Mouse (Mus musculus) heart, postnatal 14 days (tissue): ENCODE measurements around the gene Ppt2. TPM values are rescaled to one million over a fixed set of nuclear protein-coding genes. Genes with fewer than 3 reads are reported as not detected.

Experiments
- DNase-seq, 2 experiments: peaks; one replicate each; pipeline ENCODE4 v3.0.0; 2021 to 2022
- intact Hi-C: fragments of 180-260 bp; cut with DNase I; formaldehyde crosslinking; loops from one replicate; pipeline ENCODE4 v1.15.1; 2025
- long read RNA-seq, 2 experiments: library from polyadenylated mRNA; stranded (forward); transcript quantifications; one replicate each; pipeline ENCODE4 v2.0.0; 2021
- total RNA-seq, 2 experiments: library from RNA; stranded (reverse); gene quantifications; 2 replicates each; pipeline ENCODE4 v1.2.3; 2021

Gene Ppt2
- 10 to 100 TPM; 42.6 to 43.2 TPM for total RNA-seq
- long read RNA-seq, experiment 1, transcript Ppt2-209 (9 exons, 1,710 nt), result major isoform, 13 of 48 reads
- long read RNA-seq, experiment 1, partial matches to known transcripts, result 0 of 48 reads
- long read RNA-seq, experiment 1, other reads (novel, unspliced or antisense), result 33 of 48 reads
- long read RNA-seq, experiment 2, transcript Ppt2-209 (9 exons, 1,710 nt), result major isoform, 8 of 37 reads
- long read RNA-seq, experiment 2, partial matches to known transcripts, result 1 of 37 reads
- long read RNA-seq, experiment 2, other reads (novel, unspliced or antisense), result 26 of 37 reads

DNA sequence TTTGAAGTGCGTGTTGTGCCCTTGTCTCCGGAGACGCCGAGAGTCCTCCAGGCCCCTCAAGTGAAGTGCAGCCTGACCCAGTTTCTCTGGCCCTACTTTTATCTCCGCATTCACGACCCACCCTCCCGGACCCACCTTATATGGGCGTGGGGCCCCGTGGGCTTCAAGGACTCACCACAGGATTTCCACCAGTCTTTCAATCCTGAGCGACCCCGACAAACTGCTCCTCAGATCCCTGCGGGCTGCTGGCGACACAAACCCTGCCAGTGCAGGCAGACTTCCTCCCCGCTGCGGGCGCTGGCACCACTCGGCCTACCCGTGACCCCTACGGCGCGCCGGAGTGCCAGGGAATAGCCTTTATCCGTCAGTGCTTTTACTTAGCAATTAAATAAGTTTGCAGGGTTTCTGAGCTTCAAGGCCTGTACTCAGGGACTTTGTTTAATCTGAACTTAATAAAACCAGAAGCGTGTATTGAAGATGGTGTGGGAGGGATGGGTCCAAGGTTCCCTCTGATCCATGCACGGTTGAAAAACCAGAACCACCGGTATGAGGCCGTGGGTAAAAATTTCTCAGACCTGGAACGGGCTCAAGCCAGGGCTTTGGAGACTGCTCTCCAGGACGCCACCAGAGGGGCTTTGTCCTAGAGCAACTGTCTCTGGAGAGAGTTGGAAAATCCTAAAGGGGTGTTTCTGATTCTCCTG is at the start of gene Ppt2:
TSS of gene Ppt2 (minus strand) at position 568 of the 701 bp plus-strand sequence.
- peak; percentile 64 to 67 for DNase-seq
- intact Hi-C loops, result loop anchor here (2.0 to 10.0 kb wide), 2 partner anchors 15 to 87 kb away; no protein-coding TSS in a partner anchor

DNA sequence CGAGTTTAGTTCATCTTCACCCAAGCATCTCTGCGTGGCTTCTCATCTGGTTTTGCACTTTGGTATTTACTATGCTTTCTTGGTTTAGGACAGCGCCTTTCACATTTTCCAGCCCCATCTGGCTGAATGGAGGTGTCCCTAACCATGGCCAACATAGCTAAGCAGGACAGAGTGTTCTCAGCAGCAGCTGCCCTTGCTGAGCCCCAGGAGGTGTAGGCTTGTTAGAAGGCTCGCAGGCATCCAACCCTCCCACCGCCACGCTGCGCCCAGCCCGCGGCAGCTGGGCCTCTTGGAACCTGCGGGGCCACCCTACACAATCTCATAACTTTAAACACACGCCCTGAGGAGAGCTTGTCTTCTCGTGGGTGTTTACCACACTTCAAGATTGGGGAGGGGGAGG is 48.4 kb upstream of the Ppt2 start:
- DNase-seq, result no peak
- intact Hi-C loops, result no loop called here

DNA sequence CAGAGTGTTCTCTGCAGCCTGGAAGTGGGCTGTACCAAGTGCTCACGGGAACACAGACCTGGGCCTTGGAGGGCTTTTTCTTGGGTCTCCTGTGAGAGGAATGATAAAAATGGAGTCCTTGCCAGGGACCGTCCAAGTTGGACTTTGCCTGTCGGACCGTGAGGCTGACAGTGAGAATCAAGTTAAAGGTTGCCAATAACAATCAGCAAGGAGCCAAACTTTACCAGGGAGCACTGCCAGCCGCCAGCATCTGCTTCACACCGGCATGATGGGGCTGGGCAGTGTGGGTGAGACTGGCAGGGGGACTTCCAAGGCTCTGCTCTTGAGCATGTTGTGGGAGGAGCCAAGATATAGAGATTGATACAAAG is 47.8 kb upstream of the Ppt2 start:
- intact Hi-C loops, result no loop called here
- DNase-seq, result no peak

DNA sequence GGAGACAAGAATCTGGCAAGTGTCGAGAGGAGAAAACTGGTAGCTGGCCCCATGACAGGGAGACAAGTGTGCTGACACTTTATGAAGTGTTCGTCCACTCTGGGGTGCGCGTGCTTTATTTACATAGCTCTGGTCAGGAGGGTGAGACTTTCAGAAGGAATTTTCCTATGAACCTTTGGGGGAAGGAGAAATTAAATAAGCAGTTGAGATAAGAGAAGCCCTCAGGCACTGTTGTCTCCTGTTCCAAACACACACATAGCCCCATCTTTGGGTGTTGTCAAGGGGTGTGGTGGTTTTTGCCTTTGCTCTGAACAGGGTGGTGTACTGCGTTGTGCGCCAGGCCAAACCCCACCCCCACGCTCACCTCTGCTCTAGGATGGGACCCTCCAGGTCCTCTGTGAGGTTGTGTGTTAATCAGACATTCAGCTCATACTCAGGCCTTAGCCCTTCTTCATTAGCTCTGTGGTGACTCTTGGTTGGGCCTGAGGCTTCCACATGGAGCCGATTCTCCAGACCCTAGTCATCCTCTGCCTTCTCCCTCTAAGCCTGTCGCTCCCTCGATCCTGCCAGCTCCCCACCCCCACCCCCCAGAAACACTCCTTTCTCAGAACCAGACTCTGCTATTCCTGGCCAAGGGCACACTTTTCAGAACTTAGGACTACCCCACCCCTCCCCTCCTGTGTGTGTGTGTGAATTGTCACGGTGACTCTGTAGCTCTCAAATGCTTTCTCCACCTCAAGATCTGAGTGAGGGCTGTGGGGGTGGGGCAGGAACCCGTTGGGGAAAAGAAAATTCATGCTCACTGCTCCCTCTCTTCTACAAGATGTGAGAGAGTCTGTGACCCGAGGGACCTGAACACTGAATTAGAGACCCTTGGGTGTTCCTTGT is 47.1 kb upstream of the Ppt2 start:
- intact Hi-C loops, result no loop called here
- DNase-seq, result no peak

DNA sequence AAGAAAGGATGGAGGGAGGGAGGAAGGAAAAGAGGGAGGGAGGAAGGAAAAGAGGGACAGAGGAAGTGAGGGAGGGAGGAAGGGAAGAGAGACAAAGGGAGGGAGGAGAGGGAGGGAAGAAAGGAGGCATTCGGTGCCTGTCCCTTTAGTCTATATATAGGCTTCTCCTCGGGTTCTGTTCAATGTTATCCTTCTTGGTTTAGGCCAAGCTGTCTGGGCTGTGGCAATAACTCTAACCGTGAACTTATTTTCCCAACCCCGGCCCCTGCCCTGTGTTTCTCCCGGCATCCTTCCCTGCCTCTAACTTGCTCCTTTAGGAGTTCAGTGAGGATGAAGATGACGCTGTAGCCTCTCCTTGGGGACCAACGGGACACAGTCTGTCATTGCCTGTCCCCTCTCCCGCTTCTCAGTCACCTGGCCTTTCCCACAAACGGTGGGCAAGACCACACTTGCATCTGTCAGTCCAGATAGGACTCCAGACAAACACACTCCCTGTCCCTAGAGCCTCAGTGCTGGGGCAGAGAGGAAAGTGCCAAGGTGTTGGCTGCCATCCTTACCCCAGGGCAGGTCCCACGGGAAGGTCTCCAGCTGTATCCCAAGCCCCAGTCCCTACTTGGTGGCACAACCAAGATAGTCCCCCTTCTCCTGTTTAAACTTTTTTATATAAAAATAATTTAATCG is 46.4 kb upstream of the Ppt2 start:
- DNase-seq, result no peak
- intact Hi-C loops, result no loop called here

DNA sequence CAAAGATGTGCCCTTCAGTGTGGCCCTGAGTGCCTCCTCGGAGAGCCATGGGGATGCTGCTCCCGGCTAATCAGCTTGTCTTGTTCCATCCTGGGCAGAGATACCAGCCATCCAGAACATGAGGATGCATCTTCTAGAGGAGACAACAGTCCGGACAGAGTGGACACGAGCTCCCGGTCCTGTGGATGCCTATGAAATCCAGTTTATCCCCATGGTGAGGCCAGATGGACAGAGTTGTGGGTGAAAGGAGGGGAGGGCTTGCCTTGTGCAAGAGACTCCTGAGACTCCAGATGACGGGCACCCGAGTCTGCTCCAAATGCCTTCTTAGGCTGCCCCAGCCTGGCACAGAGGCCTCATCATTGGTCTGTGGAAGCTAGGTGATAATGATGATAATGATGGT is 44.8 kb upstream of the Ppt2 start:
- DNase-seq, result no peak
- intact Hi-C loops, result no loop called here

DNA sequence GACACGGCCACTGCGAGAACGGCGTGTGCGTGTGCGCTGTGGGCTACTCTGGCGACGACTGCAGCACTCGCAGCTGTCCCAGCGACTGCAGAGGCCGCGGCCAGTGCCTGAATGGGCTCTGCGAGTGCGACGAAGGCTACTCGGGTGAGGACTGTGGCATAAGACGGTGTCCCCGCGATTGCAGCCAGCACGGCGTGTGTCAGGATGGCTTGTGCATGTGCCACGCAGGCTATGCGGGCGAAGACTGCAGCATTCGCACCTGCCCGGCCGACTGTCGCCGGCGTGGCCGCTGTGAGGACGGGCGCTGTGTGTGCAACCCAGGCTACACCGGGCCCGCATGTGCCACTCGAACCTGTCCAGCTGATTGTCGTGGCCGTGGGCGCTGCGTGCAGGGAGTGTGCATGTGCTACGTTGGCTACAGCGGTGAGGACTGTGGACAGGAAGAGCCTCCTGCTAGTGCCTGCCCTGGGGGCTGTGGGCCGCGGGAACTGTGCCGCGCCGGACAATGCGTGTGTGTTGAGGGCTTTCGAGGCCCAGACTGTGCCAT is 44.0 kb upstream of the Ppt2 start:
- no peak for DNase-seq
- intact Hi-C loops, result no loop called here

DNA sequence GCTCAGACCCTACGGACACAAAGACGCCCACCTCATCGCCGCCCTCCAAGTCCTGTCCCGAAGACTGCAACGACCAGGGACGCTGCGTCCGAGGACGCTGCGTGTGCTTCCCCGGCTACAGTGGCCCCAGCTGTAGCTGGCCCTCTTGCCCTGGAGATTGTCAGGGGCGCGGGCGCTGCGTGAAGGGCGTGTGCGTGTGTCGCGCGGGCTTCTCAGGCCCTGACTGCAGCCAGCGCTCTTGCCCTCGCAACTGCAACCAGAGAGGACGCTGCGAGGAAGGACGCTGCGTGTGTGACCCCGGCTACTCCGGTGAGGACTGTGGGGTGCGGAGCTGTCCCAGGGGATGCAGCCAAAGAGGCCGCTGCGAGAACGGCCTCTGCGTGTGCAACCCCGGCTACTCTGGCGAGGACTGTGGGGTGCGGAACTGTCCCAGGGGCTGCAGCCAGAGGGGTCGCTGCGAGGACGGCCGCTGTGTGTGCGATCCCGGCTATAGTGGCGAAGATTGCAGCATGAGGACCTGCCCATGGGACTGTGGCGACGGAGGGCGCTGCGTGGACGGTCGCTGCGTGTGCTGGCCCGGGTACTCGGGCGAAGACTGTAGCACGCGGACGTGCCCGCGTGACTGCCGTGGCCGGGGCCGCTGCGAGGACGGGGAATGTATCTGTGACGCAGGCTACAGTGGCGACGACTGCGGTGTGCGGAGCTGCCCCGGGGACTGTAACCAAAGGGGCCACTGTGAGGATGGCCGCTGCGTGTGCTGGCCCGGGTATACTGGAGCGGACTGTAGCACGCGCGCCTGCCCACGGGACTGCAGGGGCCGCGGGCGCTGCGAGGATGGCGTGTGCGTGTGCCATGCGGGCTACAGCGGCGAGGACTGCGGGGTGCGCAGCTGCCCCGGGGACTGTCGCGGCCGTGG is 43.1 kb upstream of the Ppt2 start:
- intact Hi-C loops, result no loop called here
- DNase-seq, result no peak

DNA sequence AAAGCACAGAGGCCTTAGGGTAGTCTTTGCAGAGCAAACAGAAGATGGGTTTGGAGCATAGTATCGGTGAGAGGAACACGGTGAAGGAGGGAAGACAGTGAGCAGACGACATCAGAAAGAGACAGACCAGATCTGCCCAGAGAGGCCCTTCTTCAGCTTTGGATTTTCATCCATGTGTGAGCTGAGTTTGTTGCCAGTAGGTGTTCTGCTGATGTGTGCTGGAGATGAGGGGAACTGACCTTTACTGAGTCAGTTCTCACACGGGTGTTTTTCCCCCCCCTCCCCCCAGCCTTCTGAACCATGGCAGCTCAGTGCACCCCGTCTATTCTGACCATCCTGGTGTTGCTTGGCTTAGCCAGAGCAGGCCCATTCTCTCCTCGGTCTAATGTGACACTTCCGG is 41.9 kb upstream of the Ppt2 start, which contains the start of gene Tnxb:
TSS of gene Tnxb (plus strand) at position 301 of the 400 bp plus-strand sequence.
- intact Hi-C loops, result no loop called here

DNA sequence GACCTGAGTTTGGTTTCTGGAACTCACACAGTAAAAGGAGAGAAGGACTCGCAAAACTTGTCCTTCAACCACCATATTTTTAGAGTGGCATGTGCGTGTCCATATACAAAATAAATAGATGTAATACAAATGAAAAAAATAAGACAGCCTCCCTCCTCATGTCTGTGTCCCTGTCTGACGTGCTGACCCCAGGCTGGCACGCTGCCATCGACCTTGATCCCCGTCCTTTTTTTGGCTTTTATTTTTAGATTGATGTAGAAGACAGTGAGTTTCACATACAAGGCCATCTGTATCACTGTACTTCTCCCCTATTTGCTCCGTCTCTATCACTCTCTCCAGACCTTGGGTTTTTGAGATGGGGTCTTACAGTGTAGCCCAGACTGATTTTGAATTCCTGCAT is 36.2 kb upstream of the Ppt2 start:
- intact Hi-C loops, result no loop called here
- DNase-seq, result no peak

More for the DNA sequence above, 41.9 kb upstream of the Ppt2 start, which contains the start of gene Tnxb:
- no peak for DNase-seq

DNA sequence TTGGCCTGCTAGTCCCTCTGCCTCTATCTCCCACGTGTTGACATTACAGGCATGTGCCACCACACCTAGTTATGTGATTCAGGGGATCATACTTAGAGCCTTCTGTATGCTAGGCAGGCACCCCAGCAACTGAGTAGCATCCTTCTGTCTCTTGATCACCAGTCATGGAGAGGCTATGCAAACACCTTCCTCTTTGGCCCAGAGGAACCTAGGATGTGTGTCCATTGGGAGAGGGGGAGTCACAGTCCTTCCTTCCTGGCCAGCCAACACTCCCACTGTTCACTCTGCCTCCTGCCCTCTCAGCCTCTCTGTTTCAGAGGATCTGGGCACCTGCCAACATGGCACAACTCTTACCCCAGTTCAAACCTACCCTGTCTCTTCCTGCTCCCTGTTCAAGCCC is 35.2 kb upstream of the Ppt2 start:
- no peak for DNase-seq
- intact Hi-C loops, result loop anchor here (2.0 kb wide), 1 partner anchor 17 kb away; no protein-coding TSS in a partner anchor

DNA sequence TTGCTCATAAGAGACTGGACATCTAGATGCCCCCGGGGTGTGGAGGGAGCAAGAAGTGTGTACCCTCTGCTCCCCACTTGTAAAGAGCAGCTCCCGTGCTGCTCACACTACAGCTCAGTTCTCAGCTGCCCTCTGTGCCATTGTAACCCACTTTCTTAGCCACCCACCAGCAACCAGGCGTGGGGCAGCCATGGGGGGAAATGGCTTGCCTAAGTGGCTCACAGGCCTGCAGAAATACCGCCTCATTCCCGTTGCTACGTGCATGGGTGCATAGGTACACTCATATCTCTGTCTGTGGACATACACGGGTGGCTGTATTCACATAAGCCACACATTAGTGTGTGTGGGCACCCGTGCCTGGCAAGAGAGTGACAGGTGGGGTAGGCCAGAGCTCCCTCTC is 34.7 kb upstream of the Ppt2 start:
- DNase-seq, result no peak
- intact Hi-C loops, result loop anchor here (2.0 kb wide), 1 partner anchor 18 kb away; no protein-coding TSS in a partner anchor

DNA sequence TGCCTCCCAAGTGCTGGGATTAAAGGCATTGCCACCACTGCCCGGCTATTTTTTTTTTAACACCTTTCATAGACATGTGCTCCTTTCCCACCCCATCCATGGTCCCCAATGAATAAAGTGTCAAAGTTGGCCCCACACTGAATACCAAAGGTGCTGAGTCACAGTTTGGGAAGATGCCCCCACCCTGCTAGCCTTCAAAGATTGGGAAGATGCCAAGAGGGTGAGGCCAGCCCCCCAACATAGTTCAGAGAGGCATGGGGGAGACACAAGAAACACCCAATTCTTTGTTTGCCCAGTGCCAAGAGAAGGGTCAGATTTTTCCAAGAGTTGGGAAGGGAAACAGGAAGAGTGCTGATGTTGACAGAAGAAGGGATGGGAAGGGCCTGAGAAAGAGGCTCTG is 34.2 kb upstream of the Ppt2 start:
- intact Hi-C loops, result loop anchor here (2.0 kb wide), 1 partner anchor 18 kb away; no protein-coding TSS in a partner anchor
- no peak for DNase-seq

DNA sequence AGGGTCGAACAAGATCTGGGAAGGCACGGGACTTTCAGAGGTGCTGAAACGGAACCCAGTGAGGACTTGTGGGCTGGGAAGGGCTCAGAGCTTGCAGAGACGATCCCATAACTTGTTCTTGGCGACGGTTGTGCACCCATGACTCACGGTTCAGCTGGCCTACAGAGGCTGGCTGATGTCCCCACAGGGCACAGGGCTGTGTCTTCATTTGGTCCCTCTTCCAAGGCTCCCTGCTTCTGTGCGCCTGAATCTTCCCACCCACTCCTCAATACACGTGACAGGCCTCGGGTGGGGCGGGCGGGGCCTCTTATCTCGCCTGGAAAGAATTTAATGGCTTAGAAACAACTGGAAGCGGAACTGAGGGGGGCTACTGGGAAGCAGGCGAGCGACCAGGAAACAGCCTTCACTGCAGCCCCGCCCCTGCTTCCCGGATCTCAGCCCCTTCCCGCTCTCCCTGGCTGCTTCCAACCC is 32.8 kb upstream of the Ppt2 start:
- DNase-seq, result peak; percentile 69 to 73

DNA sequence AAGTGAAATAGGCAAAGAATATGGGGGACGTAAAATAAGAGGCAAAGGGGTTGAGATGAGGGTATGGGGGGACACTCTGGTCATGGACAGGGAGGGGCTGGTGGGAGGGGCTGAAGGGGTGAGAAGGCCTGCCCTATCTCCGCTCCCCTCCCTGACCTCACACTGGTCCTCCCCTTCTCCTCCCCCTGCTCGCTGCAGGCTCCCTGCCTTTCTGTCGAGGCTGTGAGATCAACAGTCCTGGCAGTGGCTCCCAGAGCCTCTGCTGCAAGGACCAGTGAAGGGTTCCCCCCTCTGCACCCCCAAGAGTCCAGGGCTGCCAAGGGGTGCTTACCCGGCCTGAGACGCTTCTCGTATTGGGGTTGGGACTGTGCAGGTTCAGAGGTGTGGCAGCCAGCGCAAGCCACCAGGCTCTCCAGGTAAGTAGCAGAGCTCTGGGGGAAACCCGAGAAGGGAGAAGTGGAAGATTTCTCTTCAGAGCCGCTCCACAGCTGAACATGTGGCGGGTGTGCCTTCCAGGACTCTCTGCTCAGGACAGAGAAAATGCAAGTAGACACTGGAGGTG is 32.0 kb upstream of the Ppt2 start:
- peak; percentile 49 to 60 for DNase-seq
- intact Hi-C loops, result no loop called here

More for the DNA sequence above, 32.8 kb upstream of the Ppt2 start:
- intact Hi-C loops, result no loop called here

DNA sequence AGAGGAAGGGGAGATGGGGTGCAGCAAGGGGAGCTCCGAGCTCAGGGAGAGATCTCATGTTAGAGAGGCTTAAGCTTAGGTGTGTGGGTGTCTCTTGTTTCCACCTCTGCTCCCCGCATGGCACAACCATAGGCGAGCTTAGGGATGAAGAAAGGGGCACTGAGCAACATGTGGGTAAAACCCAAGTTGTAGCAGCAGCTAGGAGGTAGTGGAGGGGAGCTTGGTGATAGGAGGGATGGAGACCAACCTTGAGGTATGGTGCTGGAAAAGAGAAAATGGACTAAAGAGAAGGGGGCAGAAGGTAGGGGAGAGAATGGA is 31.5 kb upstream of the Ppt2 start:
- no peak for DNase-seq
- intact Hi-C loops, result no loop called here

DNA sequence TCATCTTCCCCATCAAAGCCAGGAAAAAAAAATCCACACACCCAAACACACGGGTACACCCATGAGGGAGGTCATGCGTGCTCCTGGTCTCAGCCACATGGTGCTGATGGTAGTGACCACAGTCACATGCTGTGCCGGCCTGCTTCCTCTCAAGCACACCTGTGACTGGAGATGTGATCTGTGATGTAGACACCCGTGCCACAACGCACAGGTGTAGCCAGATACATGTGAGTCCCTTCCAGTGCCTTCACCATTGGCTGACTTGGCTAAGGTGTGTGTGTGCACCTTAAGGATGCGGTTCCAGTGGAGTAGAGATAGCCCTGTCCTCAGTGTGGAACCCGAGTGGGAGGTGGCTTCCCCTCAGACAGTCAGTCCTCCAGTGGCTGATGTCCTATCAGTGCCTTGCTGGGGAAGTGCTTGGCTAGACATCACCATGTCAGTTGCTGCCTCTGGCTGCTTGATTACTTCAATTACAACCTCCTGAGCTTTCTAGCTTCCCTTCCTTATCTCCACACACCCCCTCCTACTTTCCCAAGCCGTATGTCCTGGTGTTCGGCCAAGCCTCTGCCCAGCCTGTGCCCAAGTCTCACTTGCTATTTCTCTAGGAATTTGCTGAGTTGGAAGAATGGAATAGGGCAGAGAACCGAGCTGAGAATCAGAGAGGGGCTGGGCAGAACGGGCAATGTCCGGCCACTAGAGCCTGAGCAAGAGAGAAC is 31.0 kb upstream of the Ppt2 start:
- intact Hi-C loops, result no loop called here

DNA sequence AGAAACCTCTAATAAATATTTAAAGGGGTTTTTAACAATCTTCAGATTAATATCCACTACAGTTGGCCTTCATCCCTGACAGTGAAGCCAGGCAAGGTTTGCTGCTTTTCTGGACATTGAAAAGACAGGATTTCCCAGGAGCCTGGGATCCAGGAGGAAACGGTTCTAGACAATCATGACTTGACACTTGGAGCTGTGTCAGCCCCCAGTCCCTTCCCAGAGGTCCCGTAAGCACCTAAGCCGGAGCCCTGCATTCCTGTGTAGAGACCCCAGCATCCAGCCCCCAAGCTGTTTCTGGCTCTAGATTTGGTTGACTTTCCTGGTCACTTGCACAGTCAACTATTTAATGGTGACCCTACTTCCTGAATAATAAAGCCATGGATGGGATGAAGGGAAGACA is 30.3 kb upstream of the Ppt2 start:
- no peak for DNase-seq
- intact Hi-C loops, result no loop called here

More for the DNA sequence above, 31.0 kb upstream of the Ppt2 start:
- DNase-seq, result no peak
